Mouse (Mus musculus): ENCODE data around the gene Slc23a3. TPM values are rescaled to one million over a fixed set of nuclear protein-coding genes. Genes with fewer than 3 reads are reported as not detected.

Slc23a3 gene
- total and polyA plus RNA-seq, 3 experiments, result 0.34 to 1.7 (median 1.0) TPM

GRCm38 (mm10) chr1:75142301-75143261 is 8.9 kb upstream of the Slc23a3 start, which contains the start of the genes Cnppd1 and Retreg2:
Gene Cnppd1 (minus strand): TSS chr1:75142711.
Gene Retreg2 (plus strand): TSS chr1:75142778.
- WGBS, result under 1% methylated on average over 91 of the region's 91 CpGs
- peak within 1 kb of the TSS; percentile 97 for H3K27ac ChIP-seq
- peak; percentile 97 to 98 for DNase-seq
- TF ChIP-seq EP300 (IDR thresholded peaks at IDR 0.05; ENCODE audit: insufficient read depth, low read depth, low read length) (peak; percentile 73; the same call in 1 of the 2 replicates), CTCF (IDR thresholded peaks at IDR 0.05) (peak; percentile 86), POLR2A (IDR thresholded peaks at IDR 0.05; ENCODE audit: insufficient read depth, low read depth, low read length) (peak; percentile 94)
- H3K4me3 ChIP-seq, result peak within 1 kb of the TSS; percentile 82
- no peaks in the 10 kb centered on the region for H3K27me3 ChIP-seq (ENCODE audit: control insufficient read depth, insufficient read depth, low read length)
- H3K36me3 ChIP-seq (ENCODE audit: control insufficient read depth, insufficient read depth, low read length), result peaks cover 2% of the 10 kb centered on the region; the same call in 1 of the 2 replicates
- no peaks in the 10 kb centered on the region for H3K79me2 ChIP-seq (replicated peaks; ENCODE audit: control insufficient read depth, insufficient read depth, low read length)
- peak within 1 kb of the TSS; percentile 98 for H3K9ac ChIP-seq (ENCODE audit: low read depth, low read length)
- intact Hi-C loops (cut with DNase I), result loop anchor here (1.0 to 2.0 kb wide), 2 partner anchors 26 to 50 kb away; partner anchors contain the start of genes Ankzf1, Atg9a and Zfand2b
- peaks cover 2% of the 10 kb centered on the region for H3K4me1 ChIP-seq (ENCODE audit: control insufficient read depth, insufficient read depth, low read length)

- intact Hi-C loops (cut with DNase I), result loop anchor here (2.0 kb wide), 1 partner anchor 51 kb away; the partner anchor contains the start of genes Ankzf1 and Atg9a
- DNase-seq, result peak; percentile 87
- peak overlapping the region; percentile 88 for H3K9ac ChIP-seq (ENCODE audit: low read depth, low read length)
- peak overlapping the region; percentile 97 for H3K27ac ChIP-seq
- H3K4me1 ChIP-seq (ENCODE audit: control insufficient read depth, insufficient read depth, low read length), result peaks cover 2% of the 10 kb centered on the region
- H3K4me3 ChIP-seq, result peak overlapping the region; percentile 82
- H3K27me3 ChIP-seq (ENCODE audit: control insufficient read depth, insufficient read depth, low read length), result no peaks in the 10 kb centered on the region
- H3K36me3 ChIP-seq (ENCODE audit: control insufficient read depth, insufficient read depth, low read length), result peaks cover 2% of the 10 kb centered on the region; the same call in 1 of the 2 replicates
- TF ChIP-seq POLR2A (IDR thresholded peaks at IDR 0.05; ENCODE audit: insufficient read depth, low read depth, low read length) (peak; percentile 88), EP300 (IDR thresholded peaks at IDR 0.05; ENCODE audit: insufficient read depth, low read depth, low read length) (no peak)
- under 1% methylated on average over 53 of the region's 53 CpGs for WGBS
- H3K79me2 ChIP-seq (replicated peaks; ENCODE audit: control insufficient read depth, insufficient read depth, low read length), result no peaks in the 10 kb centered on the region
These were observed 7.9 kb upstream of the Slc23a3 start for GRCm38 (mm10) chr1:75141486-75142190.

GRCm38 (mm10) chr1:75140601-75141190 is 7.0 kb upstream of the Slc23a3 start:
- peaks cover 2% of the 10 kb centered on the region for H3K4me1 ChIP-seq (ENCODE audit: control insufficient read depth, insufficient read depth, low read length)
- peak overlapping the region; percentile 97 for H3K27ac ChIP-seq
- peak overlapping the region; percentile 82 for H3K4me3 ChIP-seq
- DNase-seq, result no peak
- TF ChIP-seq EP300 (IDR thresholded peaks at IDR 0.05; ENCODE audit: insufficient read depth, low read depth, low read length) (no peak), POLR2A (IDR thresholded peaks at IDR 0.05; ENCODE audit: insufficient read depth, low read depth, low read length) (no peak), CTCF (IDR thresholded peaks at IDR 0.05) (no peak)
- no peaks in the 10 kb centered on the region for H3K27me3 ChIP-seq (ENCODE audit: control insufficient read depth, insufficient read depth, low read length)
- intact Hi-C loops (cut with DNase I), result no loop called here
- H3K79me2 ChIP-seq (replicated peaks; ENCODE audit: control insufficient read depth, insufficient read depth, low read length), result no peaks in the 10 kb centered on the region
- H3K36me3 ChIP-seq (ENCODE audit: control insufficient read depth, insufficient read depth, low read length), result peaks cover 2% of the 10 kb centered on the region; the same call in 1 of the 2 replicates
- peak overlapping the region; percentile 88 for H3K9ac ChIP-seq (ENCODE audit: low read depth, low read length)
- WGBS, result 27% methylated on average over 4 of the region's 4 CpGs

GRCm38 (mm10) chr1:75138448-75138847 is 4.8 kb upstream of the Slc23a3 start:
- TF ChIP-seq EP300 (IDR thresholded peaks at IDR 0.05; ENCODE audit: insufficient read depth, low read depth, low read length) (no peak), POLR2A (IDR thresholded peaks at IDR 0.05; ENCODE audit: insufficient read depth, low read depth, low read length) (no peak), CTCF (IDR thresholded peaks at IDR 0.05) (no peak)
- 92% methylated on average over 2 of the region's 2 CpGs for WGBS
- no peak for DNase-seq

GRCm38 (mm10) chr1:75136730-75137129 is 3.0 kb upstream of the Slc23a3 start:
- TF ChIP-seq CTCF (IDR thresholded peaks at IDR 0.05) (no peak), POLR2A (IDR thresholded peaks at IDR 0.05; ENCODE audit: insufficient read depth, low read depth, low read length) (no peak), EP300 (IDR thresholded peaks at IDR 0.05; ENCODE audit: insufficient read depth, low read depth, low read length) (no peak)
- Histone ChIP-seq H3K9ac (ENCODE audit: low read depth, low read length) (no peak overlapping the region), H3K27ac (no peak overlapping the region), H3K4me3 (no peak overlapping the region), H3K4me1 (ENCODE audit: control insufficient read depth, insufficient read depth, low read length) (no peaks in the 10 kb centered on the region), H3K36me3 (ENCODE audit: control insufficient read depth, insufficient read depth, low read length) (peaks cover 2% of the 10 kb centered on the region; the same call in 1 of the 2 replicates), H3K27me3 (ENCODE audit: control insufficient read depth, insufficient read depth, low read length) (no peaks in the 10 kb centered on the region), H3K79me2 (replicated peaks; ENCODE audit: control insufficient read depth, insufficient read depth, low read length) (no peaks in the 10 kb centered on the region)
- intact Hi-C loops (cut with DNase I), result no loop called here
- DNase-seq, result no peak
- 61% methylated on average over 3 of the region's 3 CpGs for WGBS

More at GRCm38 (mm10) chr1:75138448-75138847, 4.8 kb upstream of the Slc23a3 start:
- Histone ChIP-seq H3K4me1 (ENCODE audit: control insufficient read depth, insufficient read depth, low read length) (peaks cover 2% of the 10 kb centered on the region), H3K4me3 (no peak overlapping the region), H3K9ac (ENCODE audit: low read depth, low read length) (no peak overlapping the region), H3K27ac (no peak overlapping the region), H3K36me3 (ENCODE audit: control insufficient read depth, insufficient read depth, low read length) (peaks cover 2% of the 10 kb centered on the region; the same call in 1 of the 2 replicates), H3K27me3 (ENCODE audit: control insufficient read depth, insufficient read depth, low read length) (no peaks in the 10 kb centered on the region), H3K79me2 (replicated peaks; ENCODE audit: control insufficient read depth, insufficient read depth, low read length) (no peaks in the 10 kb centered on the region)
- intact Hi-C loops (cut with DNase I), result no loop called here
